Mouse (Mus musculus) left cerebral cortex, adult 9 months (tissue): ENCODE results near the gene Madd.
A peak's percentile ranks its signal among the peaks of the same experiment; 100 is the strongest.

Experiments used
- DNase-seq, 2 experiments: peaks; one replicate each; pipeline ENCODE4 v3.0.0; 2022; ENCODE audit warnings: low spot score in 2 of 2

The Madd gene

DNA sequence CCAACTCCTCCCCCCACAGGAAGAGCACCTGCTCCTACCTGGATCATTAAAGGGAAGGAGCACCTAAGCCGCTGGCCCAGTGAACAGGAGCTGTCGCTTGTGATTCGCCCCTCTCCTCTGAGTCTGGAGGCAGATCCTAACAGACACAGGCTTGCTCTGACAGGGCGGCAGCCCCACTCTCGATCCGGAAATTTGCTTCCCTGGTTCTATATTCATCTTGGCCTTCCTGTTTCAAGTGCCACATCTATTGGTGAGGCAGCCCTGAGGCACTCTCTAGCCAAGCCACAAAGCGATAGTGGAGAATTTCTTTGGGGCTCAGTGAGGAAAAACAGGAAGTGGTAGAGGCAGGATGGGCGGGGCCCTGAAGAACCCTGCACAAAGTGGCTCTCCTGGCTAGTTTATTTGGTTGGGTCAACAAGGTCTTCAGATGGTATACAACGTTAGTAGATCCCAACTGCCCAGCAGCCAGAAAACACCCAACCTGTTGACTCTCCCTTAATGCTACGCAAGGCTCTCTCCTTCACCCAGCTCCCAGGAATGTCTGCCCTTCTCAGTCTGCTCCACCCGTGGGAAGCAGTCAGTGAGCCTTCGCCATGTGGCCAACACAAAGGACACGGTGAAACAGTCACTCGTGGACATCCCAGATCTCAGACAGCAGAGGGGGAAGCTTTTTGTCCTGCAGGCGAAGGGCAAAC, at the start of gene Madd:
TSS of gene Madd (minus strand) at position 127 of the 695 bp plus-strand sequence.
- DNase-seq = peak in 1 of 2 experiments; percentile 42

DNA sequence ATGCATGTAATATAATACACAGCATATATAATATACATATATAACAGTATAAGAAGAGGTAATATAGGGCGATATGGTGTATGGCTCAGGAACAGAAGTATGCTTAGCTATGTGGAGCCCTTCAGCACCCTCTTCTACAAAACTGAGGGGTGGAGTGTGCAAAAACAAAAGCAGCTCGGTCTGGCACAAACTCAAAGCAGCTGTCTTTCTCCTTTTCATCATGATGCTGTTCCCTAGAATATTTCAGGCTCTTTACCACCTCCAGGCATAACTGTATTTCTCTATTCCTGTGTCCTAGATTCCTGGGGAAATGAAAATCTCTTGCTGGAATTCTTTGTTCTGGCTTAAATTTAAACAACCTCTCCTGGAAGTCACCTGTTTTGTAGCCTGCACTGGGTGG, 46.1 kb upstream of the Madd start:
- peak; percentile 39 to 56 for DNase-seq

DNA sequence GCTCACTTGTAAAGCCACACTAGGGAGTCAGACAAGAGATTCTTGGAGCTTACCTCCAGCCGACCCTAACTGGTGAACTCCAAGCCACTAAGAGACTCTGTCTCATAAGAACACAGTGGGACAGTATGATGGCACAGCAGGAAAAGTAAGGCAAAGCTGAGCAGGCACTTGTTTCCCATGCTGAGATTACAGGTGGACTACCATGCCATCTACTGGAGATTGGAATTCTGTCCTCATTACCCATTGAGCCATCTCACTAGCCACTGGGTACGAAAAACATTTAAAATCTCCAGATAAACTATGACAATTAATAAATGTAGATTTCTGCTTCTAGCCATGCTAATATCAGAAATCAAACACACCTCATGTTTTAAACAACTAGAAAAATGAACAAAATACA, 40.0 kb upstream of the Madd start:
- DNase-seq = no peak

DNA sequence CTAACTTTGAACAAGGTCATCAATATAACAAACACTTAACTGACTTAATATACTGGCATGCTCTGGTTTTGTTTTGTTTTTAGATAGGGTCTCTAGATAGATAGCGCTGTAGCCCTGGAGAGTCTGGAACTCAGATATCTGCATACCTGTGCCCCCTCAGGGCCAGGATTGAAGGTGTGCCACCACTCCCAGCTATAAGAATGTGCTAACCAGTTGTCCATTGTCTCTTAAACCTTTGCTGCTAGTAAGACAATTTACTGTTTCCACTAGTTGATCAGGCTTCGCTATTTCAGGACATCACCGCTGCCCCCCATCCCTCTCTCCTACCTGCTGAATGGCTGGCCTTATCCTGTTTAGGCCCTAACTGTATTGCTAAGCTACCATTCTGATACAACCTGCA, 36.9 kb upstream of the Madd start:
- no peak for DNase-seq

DNA sequence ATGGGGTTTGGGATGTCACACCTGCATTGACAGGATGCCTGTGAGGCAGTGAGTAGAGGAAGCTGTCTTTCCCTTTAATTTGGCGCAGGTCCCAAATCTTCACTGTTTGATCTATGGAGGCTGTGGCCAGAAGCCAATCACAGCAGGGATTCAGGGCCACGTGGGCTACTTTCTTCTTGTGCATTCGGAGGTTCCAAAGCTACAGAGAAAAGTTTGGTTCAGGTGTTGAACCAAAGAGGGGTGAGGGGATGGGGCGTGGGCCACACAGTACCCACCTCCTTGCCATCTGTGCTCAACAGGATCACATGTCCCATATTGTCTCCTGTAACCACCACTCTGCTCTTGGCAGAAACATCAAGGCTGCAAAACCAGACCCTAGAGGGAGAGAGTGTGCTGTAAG, 33.4 kb upstream of the Madd start:
- DNase-seq = no peak

DNA sequence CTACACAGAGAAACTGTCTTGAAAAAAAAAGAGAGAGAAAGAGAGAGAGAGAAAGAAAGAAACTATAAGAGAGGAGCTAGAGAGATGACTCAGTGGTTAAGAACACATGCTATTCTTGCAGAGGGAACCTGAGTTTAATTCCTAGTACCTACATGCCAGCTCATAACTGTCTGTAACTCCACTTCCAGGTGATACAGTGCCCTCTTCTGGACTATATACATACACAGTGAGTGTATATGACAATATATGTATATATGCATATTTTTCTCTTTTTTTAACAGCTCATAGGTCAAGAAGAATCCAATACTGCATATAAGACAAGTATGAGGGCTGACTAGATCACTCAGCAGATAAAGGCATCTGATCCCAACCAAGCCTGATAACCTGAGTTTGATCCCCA, 29.7 kb upstream of the Madd start:
- DNase-seq = no peak

DNA sequence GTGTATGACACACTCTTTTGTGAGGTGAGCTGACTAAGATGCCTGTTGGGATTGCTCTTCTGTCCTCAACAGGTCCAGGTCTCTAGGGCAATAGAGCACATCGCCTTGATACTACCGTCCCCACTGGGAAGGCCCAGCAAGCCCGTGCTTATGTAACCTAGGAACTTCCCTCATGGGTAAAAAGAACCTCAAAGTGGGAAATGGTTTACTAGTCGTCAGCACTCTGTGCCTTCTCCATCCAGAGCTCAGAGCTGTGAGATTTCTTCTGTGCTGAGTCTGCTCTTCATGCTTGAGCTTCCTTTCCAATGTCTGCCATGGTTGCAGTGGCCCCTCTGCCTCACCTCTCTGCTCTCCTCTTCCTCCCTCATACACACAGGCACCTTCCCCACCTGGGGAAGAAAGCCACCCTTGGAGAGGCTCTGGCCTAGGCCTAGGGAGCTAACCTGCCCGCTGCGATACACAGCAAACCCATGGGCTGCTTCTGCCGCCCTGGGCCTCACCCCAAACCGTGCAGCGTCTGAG, 22.7 kb upstream of the Madd start:
- DNase-seq = no peak

DNA sequence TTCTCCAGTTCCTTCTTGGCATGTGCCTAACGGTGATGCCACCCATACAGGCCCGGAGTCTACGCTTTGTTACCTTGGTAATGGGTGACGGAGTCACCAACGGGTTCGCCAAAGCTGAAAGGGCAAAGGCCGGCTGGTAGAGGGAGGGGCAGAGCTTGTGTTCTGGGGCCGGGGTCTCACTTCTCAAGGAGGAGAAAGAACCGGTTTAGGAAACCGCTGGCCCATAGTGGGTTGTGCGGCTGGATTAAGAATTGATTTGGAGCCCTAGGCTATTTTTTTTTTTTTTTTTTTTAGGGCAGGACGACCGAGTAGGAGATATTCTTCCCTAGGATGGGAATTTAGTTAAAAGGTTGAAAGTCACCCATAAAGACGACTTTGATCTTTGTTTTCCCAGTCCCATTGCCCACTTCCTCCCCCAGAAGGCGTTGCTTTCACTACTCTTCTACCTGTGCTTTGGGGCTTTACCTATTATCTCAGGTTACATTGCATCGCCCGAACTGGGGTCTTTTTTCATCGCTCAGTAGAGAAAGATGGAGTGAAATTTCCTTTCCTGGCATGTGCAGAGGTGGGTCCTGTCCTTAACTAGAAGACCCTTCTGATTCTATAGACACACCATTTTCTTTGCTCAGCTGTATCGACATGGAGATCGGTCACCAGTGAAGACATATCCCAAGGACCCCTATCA, 19.5 kb upstream of the Madd start:
- no peak for DNase-seq

DNA sequence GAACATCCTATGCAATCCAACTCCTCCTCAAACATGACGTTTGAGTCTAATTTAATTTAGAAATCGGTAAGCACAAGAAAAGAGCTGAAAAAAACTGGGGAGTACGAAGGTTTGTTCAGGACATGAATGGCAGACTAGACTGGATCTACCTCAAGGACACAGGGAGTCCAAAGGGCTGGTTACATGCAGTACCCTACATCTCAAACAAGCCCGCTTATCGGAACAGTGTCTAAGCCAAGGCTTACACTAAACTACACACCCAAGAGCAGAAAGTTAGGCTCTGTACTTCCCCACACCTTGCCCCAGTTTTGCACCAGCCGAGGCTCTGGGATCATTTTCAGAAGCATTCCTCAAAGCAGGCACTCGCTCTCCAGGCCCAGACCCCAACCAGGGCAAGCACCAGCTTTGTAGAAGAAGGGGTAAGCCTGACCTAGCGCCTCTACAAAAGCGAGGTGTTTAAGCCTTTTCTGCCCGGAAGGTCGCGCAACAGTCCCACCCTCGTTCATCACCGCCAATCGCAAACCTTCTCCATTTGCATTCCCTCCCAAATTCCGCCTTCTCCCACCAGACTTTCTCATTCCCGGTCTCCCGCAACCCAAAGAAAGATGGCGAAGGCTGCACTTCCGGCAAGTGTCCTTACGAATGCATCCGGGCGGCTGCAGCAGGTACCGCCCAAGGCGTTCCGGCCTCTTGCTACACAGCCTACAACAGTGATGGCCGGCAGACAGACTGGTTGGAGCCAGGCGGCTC, 18.8 kb upstream of the Madd start, which contains the start of the genes Nr1h3 and Acp2:
TSS of gene Nr1h3 (minus strand) at position 613 of the 750 bp plus-strand sequence.
TSS of gene Acp2 (plus strand) at position 664 of the 750 bp plus-strand sequence.
- peak; percentile 89 to 97 for DNase-seq

DNA sequence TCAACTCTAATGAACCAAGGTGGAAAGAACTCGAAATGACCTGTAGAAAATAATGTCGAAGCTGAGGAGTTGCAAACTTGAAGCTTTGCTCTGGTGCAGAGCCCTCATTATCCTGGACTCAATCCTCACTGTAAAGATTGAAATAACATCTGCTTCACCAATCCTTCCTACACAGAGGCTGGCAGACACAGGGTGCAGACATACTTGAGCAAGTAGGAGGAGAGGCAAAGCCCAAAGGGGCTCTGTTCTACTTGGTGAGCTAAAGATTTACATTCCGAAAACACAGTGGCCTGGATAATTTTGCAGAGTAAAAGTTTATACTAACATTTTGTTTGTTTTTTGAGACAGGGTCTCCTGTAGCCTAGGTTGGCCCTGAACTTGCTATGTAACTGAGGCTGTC, 15.3 kb upstream of the Madd start:
- DNase-seq = no peak

DNA sequence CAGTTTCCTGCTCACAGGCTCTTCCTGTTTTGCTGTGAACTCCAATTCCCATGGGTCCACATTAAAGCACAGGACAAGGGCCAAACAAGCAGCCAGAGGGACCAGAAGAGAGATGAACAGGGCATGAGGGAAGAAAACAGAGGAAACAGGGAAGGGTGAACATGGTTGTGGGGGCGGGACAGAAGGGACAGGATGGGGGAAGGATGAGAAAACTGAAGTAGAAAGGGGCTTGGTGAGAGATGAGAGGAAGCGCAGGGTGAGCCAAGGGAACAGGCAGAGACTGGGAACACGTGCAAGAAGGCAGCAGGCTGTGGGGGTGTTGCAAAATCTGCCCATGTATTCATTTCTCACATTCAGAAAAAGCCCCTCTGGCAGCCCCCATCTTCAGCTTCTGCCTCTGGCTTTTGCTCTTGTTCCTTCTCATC, 13.0 kb upstream of the Madd start:
- peak in 1 of 2 experiments; percentile 50 for DNase-seq

DNA sequence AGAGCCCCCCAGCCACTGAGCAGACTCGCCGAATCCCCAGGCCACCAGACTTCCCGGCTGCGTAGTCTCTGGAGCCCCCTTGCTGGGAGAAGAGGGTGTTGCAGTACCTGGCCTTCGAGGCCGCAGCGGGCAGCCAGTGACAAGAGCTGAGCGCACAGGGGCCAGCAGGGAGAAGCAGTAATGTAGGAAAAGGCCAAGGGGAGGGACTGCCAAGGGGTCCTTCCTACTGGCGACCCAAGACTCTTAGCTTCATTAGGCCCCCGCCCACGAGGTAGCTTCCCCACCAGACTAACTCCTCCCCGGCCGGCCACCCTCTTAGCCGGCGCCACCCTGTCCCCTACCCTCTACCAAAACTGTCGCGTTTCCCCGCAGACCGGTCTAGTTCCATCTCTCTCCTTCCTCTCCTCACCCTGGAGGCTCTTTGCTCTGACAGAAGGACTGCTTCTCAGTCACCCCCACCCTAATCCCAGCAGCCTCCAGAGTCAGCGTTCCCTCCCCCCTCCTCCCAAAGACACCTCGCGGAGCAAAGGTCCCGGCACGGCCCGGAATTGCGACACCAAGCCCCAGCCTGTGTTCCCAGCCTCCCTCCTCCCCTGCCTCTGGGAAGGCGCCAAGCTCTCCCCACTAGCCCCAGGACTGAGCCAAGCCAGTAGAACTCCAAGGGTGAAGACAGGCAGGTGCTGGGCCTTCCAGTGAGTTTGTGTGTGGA, 11.1 kb upstream of the Madd start:
- no peak for DNase-seq

DNA sequence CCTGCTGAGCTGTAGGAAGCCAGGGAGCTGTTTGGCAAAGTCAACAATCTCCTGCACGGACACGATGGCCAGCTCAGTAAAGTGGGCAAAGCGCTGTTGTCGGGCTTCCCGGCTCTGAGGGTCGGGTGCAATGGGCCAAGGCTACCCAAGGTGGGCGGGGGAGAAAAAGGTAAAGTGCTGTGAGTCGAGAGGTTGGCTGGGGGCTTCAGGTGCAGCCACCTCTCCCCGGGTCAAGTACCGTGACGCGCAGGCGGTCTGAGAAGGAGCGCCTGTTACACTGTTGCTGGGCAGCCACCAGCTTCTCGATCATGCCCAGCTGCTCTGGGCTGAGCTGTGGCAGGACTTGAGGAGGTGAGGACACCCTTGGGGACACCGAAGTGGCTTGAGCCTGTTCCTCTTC, 6.9 kb upstream of the Madd start:
- DNase-seq = no peak

DNA sequence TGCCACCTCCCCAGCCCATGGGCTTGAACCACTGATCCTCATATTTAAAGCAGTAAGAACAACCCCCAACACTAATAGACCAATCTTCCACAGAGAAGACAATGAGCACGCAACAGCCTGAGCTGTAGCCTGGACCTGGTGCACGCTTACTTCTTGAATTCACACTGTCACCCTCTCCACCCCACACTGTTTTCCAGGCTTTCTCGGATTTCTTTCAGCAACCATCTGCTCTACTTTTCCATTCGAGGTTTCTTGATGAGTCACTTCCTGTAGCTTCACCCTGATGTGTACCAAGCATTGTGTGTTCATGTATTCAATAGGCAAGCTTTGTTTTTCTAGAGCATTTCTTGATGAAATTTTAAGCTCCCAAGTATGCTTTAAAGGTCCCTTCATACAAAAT, 3.8 kb upstream of the Madd start:
- DNase-seq = peak in 1 of 2 experiments; percentile 69

DNA sequence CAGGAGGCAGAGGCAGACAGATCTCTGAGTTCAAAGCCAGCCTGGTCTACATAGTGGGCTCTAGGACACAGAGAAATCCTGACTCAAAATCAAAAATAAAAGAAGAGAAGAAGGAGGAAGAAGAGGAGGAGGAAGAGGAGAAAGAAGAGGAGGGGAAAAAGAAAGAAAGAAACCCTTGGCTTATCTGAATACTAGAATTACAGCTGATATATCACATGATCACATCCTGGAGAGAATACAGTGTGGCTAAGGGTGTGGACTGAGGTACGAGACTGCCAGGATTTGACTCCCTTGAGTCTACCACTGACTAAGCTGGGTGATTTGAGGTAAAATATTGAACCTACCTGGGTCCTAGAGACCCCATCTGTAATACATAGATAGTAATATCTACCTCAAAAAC, 2.6 kb upstream of the Madd start:
- DNase-seq = no peak

DNA sequence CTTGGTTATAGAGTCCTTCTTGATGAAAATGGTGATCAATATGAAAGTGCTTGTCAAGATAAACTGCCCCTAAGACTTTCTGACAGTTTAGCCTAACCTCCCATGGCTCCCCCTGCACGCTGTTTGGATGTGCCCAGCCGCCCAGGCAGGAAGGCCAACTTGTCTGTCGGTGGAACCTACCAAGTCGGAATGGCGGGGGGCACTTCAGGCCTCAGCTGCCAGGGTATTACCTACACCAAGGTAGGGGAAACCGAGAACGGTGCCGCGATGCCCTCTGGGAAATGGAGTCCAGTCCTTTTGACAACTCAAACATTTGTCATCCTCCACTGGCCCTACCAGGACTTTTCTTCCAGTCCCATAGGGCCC, 506 bp downstream of the Madd start:
- DNase-seq = peak; percentile 89 to 98

DNA sequence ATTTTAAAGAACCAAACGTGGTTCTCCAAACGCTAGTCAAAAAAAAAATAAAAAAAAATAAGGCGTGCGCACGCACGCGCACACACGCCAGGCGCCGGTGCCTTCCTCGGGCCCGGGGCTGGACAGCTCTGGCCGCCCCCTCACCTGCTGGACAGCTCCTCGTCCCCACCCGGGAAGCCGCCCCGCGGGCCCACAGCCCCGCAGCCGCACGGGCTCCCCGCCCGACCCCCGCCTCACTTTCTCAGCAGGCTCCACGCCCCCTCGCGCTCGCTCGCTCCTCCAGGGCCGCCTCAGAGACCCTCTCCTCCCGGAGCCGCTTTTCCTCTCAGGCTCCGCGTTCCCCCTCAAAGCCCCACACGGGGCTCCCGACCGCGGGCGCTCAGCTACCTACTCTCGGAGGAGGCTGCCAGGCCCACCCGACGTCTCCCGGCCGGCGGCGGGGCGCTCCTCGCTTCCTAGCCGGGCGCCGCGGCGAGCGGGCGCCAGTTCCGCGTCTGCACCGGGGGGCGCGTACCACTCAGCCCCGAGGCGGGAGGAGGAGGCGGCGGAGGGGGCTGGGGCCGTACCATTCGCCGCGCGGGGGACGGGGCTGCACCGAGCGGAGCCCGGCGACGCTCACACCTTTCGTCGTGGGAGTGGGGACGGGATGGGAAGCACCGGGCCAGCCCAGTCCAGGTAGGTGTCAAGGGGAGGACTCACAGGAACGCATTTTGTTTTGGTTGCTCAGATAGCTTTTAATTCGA, 1.1 kb downstream of the Madd start:
- peak in 1 of 2 experiments; percentile 85 for DNase-seq

DNA sequence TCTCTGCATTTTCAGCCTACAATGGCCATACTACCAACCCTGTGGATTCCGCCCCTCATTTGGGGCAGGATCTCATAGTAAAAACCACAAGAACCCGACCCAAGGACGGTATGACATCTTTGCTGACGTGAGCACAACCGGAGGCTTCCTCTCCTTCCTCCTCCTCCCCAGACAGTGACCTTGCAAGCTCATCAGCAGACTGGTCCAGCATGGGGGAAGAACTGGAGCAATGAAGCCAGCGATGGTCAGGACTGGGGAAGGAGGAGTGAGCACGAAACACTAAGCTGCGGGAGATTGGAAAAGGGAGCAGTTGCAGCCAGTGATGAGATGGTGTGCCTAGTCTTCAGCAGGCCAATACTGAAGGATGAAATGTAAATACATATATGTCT, 1.6 kb downstream of the Madd start:
- peak in 1 of 2 experiments; percentile 52 for DNase-seq

DNA sequence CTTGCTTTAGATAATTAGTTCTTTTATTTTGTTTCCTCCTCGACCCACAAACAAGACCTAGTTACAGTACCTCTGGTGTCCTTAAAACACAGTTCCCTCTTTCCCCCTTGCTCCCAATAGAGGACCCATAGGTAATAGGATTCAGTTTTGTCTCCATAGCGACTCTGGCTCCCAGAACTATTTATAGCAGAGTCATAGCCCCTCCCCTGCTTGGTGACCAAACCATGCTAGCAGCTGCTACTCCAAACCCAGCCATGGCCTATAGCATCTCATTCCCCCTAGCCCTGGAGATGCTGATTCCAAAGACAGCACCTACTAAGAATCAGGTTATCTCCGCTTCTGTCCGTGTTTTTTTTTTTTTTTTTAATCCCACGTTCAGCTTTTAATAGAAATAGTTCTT, 2.9 kb downstream of the Madd start:
- DNase-seq = no peak

DNA sequence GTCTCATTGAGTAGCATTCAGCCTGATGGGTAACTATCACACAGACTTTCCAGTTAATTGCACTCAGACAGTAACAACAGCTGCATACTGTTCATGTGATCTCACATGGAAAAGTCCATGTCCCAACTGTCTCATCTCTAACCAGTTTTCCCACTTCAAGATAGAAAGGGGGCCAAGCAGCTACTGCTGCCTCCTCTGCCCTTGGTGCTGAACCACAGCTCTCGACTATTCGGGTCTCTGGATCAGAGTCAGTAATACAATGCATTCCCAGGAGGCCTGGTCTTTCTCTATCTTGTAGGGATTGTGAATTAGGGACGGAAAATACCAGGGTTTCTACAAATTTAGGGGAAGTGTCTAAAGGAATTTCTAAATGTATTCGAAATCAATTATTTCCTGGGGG, 3.8 kb downstream of the Madd start:
- no peak for DNase-seq

DNA sequence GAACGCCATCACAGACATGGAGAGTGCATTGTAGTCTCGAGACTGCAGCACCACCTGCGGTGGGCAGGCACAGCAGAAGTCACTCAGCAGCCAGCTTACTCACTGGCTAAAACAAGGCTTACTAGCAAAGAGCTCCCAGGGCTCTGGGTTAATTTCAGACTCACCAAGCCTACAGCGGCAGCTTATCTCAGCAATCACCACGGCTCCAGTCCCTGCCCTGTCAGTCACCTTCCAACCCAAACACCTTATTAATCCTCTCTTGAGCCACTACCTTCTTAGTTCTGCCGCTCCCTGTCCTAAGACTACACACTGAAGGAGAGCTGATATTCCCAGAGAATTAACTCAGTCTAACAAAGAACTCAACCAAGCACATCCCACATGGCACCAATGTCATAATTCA, 7.4 kb downstream of the Madd start:
- DNase-seq = no peak
